Mouse (Mus musculus): Measurements from ENCODE around the gene Derl2. TPM values are rescaled to one million over a fixed set of nuclear protein-coding genes. Genes with fewer than 3 reads are reported as not detected.
A peak's percentile ranks its signal among the peaks of the same experiment; 100 is the strongest.

Derl2 gene
- 10 to 100 TPM; 22.2 to 24.9 TPM for total RNA-seq (2021)

DNA sequence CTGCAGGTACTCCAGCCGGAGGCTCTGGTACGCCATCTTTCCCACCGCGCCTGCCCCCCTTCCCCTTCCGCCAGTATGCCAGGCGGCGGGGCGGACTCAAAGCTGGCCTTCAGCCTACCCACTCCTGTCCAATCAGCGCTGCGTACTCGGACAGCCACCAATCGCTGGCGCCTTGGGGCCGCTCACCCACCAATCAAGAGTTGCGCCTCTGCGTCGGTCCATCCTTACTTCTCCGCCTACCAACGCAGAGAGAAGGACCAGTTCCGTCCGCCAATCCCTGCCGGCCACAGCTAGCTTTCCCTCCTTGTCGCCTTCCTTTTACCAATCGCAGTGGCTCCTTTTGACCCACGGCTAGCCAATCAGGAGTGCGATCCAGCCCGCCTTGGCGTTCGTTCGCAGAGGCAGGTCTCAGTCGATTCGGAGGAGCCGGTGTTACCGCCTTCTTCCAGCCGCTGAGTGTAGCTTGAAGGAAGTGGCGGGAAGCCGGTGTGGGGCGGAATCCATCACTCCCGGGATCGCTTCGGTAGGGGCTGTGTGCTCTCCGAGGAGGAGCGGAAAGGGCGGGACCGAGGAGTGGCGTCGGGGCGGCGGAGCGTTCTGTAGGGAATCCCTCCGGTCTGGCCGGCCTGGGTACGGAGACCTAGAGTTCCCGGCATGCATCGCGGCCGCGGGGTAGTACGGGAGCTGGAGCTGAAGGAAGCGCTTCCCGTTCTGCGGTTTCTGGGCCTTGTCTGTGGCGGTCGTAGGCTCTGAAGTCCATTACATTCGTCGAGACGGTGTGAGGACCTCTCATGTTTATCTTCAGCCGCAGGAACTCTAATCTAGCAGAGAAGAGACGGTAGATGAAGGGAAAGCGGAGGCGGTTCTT lies at the start of gene Derl2, which contains the start of gene Mis12:
Derl2 (minus strand) TSS at position 641 of the 868 bp plus-strand sequence.
Mis12 (plus strand) TSS at position 411 of the 868 bp plus-strand sequence.
- peak; percentile 98 for DNase-seq

DNA sequence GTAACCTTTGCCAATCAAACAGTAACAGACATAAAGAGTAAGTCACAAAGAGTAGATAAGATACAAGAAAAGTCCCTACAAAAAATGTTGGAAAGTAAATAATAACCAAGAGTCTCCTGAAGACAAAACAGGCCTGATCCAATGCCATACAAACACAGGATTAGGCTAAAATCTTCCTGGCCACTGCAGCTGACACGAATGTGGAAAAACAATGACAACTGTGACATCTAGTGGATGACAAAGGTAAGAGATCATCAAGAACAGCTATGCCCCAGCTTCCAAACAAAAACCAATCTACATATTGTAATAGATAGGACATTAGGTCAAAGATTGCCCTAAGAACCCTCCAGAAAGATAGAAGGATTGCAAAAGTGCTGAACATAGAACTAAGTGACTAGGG lies 32.9 kb upstream of the Derl2 start:
- DNase-seq: peak; percentile 13

DNA sequence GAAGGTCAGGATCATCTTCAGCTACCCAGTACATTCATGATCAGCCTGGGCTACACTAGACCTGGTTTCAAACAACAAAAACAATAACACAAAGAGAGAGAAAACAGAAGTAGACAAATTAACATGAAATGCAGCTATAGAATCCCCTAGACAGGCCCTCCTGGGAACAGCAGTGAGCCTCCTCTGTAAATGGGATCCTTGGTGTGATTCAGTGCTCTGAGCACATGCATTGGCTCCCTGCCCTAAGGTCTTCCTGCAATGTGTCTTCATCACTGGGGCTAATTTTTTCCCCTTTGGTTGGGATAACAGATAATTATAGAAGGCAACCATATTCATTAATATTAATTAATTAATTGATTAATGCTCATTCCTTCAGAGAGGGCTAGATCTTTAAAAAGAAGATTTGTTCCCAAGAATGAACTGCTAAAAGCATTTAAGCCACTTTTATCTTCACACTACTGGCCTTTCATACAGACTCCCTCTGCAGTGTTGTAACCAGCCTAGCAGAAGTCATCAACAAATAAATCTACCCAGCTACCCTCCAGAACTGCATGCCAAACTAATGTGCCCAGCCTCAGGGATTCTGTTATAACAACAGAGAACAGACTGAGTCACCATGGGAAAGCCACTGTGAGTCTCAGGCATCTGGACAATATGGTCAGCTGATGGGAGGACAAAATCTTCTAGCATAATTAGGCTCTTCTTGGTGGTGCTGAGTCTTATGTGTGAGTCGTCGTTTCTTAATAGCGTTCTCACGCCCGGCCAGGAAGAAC lies 20.1 kb upstream of the Derl2 start:
- DNase-seq: no peak

DNA sequence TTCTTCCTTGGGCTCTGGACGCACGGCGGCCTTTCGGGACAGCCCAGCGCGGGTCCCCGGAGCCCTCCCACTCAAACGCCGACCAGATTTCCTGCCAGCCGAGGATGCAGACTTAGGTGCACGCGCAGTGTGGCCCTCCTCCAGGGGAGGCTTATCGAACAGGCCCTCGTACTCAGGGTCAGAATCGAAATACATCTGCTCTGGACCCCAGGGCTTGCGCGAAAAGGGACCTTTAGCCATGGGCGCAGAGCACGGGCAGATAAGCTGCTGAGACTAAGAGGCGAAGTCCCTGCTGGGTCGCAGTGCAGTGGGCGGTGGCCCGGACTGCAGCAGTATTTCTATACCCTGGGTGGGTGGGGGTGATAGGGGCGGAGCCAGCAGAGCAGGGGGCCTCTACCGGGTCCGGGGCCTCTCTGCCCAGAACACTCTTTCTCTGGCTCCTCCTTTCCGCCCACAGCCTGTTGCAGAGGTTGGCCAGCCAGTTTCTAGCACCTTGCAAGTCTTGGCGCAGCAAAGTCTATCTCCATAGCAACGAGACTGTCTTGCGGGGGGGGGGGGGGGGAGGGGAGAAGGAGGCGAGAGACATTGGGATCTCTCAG lies 13.6 kb upstream of the Derl2 start, which contains the start of gene 6330403K07Rik:
6330403K07Rik (minus strand) TSS at position 351 of the 599 bp plus-strand sequence.
- DNase-seq: peak; percentile 54

DNA sequence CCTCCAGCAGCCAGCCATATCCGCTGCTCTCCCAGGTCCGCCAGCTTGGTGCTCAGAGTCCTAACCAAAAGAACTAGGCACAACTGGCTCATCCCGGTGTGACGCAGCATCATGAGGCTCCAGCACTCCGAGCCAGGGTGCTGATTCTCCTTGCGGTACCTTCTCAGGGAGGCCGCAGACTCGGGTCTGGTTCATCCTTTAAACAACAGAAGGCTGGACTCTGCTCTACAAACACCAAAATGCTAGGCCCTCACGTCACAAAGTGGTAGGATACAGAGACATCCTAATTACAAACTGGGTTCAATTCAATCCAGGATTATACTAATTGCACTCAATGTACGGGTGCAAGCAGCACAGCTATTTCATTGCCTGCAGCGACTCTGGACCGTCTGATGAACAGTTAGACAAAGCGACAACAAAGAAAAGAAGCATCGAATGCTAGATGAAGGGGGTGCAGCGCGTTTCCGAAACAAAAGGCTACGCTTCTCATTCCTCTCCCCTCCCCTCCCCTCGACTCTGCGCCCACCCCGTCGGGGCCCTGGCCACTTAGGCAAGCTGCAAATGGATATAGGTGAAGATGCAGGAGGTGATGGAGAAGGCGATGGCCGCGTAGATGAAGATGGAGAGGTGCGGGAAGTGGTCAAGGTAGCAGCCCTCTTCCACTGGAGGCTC lies 13.0 kb upstream of the Derl2 start:
- no peak for DNase-seq

DNA sequence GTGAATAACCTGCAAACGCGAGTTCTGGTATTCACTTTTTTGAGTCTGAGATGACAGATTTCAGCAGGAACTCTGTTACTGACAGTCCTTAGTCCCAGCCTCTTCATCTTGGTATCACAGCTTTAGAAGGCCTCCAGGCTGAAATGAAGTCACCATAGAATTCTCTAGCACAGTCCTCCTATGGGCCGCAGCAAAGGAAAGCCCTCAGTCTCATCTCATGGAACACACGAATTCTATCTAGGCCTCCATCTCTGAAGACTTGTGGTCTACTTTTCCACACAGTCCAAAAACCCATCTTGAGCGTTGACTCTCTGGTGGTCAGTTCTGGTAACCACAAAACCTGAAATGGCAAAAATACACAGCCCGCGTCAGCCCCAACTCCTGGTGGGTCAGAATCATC lies 12.4 kb upstream of the Derl2 start:
- DNase-seq: no peak

DNA sequence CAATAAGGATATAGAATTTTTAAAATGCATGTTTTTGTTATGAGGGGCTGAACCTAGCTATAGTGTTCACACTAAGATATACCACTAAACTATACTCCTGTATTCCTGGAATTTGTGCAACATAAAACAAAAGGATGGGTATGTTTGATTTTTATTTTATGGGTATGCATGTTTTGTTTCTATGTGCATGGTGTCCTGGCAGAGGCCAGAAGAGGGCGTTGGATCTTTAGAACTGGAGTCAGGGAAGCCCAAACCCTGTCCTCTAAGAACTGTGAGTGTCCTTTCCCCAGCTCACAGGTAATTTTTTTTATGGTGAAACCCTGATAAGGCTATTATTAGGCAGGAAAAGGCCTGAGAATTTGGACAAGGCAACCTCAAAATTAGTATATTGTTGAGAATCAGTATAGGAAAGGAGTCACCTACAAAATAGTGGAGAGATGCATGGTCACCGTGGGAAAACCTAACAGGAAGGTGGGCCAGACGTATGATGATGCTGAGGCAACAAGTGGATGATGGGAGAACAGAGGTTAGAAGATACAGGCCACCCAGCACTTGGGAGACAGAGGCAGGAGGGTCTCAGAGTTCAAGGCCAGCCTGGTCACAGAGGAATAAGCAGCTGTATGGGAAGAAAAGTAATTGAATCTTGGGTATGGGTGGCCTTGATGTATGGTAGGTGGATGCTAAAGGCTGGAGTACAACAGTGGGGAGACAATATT lies 9.9 kb upstream of the Derl2 start:
- no peak for DNase-seq

DNA sequence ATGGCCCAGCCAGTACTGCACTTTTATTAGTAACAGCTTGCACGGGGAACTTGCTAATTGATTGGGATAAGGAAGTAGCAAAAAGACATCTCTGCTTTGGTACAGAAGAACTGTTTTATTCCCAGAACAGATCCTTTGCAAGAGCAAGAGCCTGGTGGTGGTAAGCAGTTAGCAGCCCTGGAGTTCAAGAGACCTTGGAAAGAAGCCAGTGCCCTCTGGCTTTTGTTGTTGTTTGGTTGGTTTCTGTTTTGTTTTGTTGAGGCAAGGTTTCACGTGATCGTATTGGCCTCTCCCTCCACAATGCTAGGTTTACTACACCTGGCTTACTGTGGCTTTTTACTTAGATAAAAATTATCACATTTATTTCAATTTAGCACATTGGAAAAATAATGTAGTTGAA lies 8.6 kb upstream of the Derl2 start:
- no peak for DNase-seq

DNA sequence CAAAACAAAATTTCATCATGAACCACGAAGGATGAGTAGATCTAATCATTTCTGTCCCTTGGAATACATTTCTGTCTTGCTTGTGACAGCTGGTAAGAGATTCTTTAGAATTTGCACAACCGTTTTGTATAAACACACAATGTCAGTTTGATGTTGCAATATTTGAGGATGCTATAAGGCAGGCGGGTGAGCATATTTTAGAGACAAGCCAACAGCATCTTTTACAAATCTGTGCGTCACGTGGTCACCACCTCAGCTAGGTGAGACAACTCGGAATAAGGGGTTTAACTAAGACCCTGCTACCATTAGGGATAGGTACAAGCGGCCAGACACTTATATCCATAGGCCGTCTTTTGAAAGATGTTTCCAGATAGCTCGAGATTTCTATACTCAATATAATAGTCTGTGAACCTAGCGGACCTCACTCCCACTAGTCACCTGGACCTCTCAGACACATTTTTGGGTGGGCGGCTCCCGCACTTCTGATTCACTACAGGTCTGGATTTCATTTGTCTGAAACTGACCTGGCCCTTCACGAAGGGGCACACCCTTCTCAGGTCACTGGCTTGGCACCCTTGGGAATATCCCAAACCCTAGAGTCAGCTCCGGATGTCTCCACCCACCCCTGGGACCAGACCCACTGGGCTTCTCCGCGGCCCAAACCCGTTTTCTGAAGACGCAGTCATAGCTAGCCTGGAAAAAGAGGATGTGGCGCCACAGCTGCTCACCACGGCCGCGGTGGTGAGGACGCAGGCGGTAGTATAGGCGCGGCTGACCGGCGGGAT lies 1.0 kb downstream of the Derl2 start:
- no peak for DNase-seq

DNA sequence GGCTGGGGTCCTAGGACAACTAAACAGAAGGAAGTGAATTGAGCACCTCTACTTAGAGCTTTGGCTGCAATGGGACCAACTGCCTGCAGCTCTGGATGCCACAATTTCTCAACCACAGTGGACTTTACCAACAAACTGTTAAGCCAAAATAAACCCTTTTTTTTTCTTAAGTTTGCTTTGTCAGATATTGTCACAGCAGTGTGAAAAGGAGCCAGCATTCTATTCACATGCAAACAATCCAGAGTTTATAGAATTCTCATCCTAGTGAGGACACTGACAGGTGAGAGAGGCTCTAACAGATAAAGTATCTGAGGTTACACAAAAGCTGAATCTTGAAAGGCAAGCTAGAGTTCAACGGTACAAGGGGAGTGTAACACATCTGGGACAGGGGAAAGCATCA lies 2.6 kb downstream of the Derl2 start:
- DNase-seq: no peak

DNA sequence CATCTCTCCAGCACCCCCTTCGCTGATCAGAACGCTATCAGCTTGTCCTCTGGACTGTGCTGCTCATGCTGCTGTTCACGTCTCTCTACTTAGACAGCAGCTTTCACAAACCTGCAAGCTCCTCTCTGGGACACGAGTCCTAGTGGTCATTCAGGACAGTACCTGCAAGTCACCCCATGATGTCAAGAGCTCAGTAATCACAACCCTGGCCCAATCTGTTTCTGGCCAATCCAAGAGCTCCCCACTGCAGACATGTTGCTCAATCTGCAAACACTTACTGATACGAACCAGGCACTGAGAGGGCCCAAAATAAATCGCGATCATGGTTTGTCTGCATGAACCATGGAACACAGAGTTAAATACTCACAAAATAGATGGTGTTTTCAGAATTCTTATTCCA lies 6.9 kb downstream of the Derl2 start:
- DNase-seq: no peak

DNA sequence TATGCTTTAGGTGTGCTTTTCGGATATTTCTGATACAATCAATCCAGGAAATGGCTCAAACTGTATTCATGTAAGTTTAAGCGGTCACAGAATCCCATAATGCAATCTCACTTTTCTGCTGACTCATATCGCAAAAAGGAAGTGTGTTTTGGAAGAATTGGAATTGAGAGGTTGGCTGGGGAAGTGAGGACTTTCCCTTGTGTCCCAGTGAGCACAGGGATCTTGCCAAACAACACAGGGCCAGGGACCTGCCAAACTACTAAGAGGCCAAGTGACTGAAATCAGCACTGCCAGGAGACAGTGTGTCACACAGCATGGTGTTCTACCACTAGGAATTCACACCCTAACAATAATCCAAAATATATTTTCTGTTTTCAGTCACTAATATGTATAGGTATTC lies 11.3 kb downstream of the Derl2 start:
- no peak for DNase-seq

DNA sequence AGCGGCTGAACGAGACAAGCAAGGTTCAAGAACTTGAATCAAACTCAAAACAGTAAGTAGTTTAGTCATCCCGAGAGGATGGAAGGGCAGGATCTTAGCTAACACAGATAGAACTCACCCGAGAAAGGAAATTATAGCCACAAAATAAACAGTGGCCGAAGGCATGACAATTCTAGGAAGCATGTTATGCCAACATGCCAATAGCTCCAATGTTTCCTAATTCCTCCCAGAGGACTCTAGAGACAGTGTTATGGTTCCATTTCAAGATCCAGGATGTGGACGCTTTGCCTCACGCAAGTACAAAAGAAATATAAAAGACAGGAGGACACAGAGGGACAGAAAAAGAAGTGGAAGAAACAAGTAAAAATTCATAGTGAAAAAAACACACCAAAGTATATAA lies 11.8 kb downstream of the Derl2 start:
- DNase-seq: no peak

DNA sequence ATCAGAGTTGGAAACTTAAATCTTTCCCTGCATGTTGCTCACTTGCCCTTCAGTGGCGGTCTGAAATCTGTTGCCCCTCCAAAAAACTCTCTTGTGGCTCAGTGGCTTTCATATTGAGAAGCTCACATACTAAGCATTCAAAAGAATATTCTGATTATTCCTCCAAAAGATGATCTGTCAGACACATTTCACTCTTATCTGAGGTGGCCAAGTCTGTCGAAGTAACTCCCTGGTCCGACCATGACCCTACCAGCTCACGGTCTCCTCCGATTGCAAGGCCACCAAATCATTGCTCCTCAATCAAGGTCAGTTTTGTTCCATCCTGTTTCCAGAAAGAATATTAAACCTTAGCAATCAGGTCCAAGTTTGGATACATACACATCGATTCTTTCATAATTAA lies 12.6 kb downstream of the Derl2 start:
- DNase-seq: no peak

DNA sequence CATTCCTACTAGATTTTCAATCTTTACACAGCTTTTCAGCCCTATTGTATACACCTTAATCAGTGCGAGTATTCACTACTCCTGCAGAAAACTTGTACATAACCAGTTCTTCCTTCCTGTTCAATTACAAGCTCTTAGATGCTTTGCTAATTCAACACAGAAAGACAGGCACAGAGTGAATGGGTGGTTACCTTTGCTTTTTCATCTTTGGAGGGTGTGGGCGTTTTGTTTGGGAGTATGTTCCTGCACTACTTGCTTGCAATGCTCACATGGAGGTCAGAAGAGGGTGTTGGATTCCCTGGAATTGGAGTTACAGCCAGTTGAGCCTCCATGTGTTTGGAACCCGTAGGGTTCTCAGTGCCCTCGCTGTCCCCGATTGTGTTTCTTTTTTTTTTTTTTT lies 14.6 kb downstream of the Derl2 start:
- DNase-seq: no peak

DNA sequence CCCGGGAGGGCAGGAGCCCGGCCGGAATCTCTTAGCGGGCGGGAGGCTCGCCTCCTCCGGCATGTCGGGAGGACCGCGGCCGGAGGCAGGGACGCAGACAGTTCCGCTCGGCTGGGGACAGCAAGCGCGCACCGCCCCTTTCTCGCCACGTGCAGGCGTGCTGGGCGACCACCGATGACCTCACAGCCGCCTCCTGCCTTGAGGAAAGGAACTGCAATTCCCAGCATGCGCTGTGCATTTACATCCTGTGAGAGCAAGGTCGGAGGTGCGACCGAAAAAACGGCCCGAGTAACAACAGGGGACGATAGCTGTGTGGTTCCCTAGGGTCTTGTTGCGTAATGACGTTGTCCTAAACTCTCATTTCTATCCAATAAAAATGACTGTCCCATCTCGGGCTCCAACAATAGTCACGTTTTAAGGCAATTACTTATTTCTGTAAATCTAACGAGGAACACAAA lies 15.3 kb downstream of the Derl2 start, which contains the start of gene Dhx33:
Dhx33 (minus strand) TSS at position 122 of the 458 bp plus-strand sequence.
- DNase-seq: peak; percentile 98

DNA sequence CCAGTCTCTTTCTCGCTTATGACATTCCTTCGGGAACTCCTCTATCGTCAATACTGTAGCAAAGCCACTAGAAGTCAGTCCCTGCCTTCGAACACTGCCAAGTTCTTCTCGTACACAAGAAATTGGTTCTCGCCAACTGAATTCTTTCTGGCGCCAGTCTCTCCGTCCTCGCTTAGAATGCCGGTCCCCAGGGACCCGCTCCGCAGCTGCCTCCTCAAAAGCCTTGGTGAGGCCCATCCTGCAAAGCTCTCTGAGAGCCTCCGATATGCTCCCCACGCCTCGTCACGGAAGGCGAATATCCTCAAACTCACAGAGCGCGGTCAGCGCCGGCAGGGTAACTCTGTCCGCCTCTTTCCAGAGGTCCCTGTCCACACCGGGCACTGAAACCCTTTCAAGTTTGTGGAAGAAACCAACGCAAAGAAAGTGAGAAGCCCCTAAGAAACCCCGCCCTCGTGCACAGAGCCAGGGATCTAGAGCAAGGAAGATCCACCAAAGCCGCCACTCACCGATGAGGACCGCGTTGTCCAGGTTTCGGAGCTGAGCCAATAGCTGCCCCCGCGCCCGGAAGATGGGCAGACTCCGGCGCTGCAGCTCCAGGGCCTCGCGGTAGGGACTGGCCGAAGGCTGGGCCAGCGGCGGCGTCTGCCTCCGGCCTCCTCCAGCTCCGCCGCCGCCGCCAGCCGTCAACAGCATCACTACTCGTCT lies 15.9 kb downstream of the Derl2 start:
- DNase-seq: no peak

DNA sequence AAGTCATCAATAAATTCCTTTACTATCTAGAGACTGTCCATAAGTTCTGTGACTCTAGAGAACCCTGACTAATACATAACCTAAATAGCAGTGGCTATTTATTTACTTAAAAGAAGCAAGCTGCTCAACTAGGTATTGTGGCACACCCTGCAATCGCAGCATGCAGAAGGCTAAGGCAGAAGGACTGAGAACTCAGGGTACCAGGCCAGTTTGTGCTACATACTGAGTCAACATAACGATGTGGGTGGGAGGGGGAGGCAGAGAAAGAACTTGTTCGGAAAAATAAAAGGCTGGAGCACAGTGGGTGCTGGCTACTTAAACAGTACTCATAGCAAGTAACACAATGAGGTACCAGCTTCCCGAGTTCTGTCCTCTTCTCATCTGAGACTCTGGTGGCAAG lies 18.5 kb downstream of the Derl2 start:
- no peak for DNase-seq

DNA sequence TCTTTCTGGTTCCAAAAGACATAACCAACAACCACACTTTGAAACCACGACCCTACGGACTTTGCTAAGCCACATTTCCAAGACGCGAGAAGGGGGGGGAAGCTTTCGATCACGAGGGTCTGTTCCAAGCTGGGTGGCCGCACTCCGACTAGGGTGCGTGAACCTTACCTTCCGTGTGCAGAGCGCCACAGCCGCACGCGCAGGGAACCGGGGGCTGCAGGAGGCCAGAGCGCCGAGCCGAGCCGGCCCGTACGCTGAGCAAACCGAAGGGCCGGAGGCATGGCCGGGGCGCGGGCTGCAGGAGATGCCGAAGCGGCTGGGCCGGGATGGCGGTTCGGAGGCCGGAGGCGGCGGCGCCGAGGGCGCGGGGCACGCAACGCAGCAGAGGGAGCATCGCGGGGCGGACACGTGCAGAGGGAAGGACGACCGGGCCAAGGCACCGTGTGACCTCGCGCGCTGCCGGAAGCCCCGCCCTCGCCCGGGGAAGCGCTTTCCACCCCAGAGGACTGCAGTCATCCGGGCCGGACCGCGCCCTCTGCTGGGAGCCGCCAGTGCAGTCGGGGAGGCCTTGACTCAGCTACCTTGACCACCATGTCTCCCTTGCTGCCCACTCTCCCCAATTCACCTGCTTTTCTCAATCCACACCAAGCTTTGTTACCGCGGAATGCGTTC lies 36.9 kb downstream of the Derl2 start, which contains the start of gene C1qbp:
C1qbp (minus strand) TSS at position 470 of the 672 bp plus-strand sequence.
- peak; percentile 98 for DNase-seq
